Mouse (Mus musculus): ENCODE results near the gene Camk1d.
"Not testable (repeated sequence)": the region's sequence is repeated elsewhere in the genome, so short reads cannot be mapped to it uniquely, and the experiment has no call there.

Gene Camk1d

DNA sequence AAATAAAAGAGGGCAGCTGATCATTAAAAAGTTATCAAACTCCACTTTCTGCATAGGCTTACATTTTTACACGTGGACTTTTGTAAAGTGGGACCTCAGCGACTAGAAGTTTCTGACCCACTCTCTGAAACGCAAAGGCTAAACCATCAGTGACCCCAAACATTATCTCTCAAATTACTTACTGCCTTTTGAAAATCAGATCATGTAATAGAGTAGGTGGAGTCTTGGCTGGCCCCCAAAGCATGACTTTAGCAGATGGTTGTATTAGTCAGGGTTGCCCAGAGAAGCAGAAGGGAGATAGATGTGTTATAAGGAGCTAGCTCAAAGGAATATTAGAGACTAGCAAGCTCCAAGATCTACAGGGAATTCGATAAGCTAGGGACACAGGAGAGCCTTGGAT, 103.8 kb downstream of the Camk1d start:
- peak; percentile 29 for DNase-seq

DNA sequence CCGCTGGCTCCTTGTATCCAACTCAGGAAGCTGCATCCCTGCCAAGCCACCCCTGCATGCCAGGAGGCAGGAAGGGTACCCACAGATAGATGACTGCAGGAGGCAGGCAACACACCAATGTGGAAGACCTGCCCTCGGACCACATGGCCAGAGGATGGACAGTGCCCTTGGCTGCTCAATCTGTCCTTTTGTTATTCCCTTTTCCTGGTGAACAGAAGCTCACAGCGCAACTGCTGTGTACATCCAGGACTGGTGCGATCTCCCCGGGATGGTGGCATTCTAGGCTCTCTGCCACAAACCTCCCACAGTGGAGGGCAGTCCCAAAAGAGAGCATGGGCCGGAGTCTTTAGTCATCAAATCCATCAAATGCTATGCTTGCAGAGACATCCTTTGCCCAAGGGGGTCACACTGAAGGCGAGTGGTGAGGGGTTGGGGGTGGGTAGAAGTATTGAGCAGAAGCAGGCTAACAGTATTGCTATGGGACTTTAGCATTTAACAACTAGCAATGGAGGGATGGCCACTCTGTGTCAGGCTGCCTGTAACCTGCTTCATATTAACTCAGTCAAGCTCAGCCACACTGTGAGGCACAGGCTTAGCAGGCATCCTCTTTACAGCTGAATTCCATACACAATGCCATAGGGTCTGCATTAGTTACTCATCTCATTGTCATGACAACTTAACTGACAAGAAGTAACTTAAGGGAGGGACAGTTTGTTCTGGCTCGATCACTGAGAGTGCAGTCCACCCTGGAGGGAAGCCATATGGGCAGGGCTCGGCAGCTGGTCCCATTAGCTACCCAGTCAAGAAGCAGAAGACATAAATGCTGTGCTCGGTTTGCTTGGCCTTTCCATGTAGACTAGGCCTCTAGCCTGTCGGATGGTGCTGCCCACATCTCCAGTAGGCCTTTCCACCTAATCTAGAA, 106.1 kb downstream of the Camk1d start:
- peak; percentile 32 for DNase-seq

DNA sequence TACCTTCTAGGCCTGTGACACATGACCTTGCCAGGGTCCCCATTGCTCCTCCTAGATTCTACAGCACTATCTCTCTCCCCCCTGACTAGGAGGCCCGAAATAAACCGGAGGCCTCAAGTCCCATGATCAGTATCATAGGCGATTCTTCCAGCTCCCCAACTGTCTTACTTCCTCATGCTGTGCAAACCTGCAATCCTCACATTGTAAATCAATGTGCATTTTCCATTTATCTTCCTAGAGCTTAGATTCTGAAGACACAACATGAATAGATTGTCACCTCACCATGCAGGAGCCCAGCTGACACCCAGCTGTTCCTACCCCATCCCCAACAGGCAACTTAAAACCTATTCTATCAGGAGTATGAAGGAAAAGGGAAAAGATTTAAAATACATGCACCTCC, 108.5 kb downstream of the Camk1d start:
- DNase-seq, result no peak

DNA sequence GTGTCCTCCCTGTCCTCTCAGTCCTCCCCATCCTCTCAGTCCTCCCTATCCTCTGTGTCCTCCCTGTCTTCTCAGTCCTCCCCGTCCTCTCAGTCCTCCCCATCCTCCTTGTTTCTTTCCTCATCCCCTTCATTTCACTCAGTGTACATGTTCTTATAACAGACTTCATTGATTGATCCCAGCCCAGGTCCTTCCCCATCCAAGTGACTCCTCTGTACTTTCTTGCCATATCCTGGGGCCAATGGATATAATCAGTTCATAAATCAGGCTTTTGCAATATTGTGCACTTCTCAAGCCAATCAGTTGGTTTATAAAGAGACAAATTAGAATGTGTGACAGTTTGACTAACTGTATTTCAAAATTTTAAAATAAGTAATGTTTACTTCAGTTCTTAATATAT, 112.3 kb downstream of the Camk1d start:
- DNase-seq, result no peak

DNA sequence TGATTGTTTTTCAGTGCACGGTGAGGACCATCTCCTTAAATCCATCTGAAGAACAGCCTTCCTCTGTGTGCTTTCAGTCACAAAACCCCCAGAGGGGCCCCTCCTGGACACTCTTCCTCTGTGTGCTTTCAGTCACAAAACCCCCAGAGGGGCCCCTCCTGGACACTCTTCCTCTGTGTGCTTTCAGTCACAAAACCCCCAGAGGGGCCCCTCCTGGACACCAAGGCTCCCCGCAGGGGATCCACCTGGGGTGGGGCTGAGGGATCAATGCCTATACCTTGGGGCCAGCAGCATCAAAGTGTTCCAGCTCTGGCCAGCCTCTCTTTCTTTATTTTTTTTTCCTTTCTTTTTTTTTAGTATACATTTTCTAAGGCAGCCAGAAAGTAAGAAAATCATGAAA, 113.1 kb downstream of the Camk1d start:
- not testable (repeated sequence) for DNase-seq

DNA sequence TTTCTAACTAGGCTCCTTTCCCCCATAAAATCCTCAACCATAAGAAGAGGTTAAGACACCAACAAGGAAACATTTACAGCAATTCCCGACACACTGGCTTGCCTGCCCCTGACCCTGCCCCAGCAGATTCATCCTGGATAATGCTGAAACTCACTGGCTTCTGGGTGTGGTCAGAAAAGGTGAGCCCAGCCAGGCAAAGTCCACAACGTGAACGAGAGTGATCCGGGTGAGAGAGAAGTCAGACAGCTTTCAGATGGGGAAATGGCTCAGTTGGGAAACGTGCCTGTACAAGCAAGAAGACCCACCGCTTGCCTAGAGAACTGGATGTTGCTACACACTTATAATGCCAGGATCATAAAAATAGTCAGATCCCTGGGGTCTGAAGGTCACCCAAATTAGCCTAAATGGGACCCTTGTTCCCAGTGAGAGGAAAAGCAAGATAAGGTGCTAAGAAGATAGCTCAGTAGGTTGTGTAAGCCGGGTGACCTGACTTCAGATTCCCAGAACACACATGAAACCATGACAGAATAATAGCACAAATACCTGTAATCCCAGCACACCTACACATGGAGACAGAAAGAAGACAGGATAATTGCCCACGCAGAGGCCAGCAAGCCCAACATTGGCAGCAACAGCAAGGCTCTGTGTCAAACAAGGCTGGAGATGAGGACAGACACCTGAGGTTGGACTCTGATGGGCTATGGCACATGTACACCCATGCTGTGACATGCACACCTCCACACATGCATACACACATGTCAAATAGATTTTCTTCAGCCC, 113.9 kb downstream of the Camk1d start:
- DNase-seq, result no peak

DNA sequence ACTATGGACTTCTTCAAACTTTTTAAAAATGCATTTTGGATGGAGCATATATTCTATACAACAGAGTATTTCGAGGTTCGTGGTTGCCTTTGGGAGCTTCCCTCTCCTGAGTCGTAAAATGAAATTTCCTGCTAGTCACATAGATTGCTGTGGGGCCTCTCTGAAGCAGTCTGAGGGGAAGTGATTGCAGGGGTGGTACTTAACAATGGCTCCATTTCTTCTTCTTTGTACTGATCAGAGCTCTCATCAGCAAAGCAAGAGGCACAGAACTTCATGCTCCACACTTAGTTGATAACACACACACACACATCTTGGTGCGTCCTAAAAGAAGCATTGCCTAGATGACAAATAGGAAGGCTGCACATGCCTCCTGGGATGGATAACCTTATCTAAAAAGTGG, 114.6 kb downstream of the Camk1d start:
- no peak for DNase-seq

DNA sequence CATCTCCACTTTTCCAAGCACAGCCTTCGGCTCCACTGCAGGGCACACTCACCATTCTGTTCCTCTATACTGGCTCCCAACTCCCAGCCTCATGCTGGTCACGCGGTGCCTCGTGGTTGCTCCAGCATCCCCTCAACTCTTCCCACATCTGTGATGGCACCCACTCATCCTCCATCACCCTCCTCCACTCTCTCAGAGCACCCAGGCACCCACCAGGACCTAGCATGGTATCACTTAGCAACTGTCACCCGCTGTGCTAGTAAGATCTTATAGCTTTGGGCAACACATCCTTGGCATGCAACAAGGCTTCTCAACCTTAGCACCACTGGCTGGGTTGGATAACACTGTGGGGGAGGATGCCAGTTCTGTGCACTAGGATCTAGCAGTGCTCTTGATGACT, 115.8 kb downstream of the Camk1d start:
- DNase-seq, result no peak

DNA sequence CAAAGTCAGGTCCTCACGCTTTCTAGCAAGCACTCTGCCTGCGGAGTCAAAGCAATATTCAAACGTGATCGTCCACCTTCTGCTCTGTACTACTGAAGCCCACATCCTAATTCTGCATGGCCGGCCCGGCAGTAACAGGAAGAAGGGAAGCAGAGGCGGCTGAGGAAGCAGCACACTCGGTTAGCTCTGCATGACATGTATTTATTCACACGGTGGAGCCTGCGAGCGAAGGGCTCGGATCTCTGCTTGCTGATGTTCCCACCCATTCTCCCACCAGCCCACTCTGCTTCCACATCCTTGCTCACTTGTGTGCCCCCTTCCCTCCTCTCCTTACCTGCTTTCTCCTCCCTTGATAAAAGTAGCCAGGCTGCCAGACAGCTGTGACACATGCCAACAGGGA, 117.4 kb downstream of the Camk1d start:
- DNase-seq, result no peak

DNA sequence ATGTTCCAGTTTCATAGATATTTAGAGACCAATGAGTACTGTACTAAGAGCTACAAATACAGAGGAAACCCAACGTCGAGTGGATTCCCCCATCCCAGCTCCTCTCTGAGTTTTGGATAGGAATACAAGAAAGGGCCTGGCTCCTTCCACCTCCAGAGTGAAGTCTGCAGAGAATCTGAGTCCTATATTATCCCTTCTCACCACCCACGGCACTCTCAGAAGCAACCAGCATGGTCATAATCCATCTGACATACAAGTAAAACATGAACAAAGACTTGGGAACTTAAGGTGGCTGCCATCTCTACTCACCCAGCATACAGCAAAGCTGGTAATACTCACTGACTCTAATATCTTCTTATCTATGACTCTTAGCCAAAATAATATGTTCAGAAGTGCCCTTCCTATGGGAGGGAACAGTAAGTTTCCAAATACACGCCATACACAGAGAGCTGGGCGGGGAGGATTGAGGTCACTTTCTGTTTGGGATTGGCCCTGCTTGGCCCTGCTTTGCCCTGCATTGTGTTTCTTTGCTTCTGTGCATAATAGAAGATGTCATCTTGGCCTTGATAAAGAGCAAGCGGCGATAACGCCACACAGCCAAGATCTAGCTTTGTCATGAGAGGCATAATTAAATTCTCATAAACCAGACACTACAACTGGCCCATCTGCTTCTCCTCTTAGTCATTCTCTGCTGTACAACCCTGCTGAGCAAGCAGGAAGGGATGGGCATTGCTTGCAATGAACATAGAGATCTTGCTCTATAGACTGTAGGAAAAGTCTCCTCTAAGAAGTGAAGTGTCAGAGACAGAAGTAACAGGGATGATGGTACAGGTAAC, 118.7 kb downstream of the Camk1d start:
- DNase-seq, result no peak

DNA sequence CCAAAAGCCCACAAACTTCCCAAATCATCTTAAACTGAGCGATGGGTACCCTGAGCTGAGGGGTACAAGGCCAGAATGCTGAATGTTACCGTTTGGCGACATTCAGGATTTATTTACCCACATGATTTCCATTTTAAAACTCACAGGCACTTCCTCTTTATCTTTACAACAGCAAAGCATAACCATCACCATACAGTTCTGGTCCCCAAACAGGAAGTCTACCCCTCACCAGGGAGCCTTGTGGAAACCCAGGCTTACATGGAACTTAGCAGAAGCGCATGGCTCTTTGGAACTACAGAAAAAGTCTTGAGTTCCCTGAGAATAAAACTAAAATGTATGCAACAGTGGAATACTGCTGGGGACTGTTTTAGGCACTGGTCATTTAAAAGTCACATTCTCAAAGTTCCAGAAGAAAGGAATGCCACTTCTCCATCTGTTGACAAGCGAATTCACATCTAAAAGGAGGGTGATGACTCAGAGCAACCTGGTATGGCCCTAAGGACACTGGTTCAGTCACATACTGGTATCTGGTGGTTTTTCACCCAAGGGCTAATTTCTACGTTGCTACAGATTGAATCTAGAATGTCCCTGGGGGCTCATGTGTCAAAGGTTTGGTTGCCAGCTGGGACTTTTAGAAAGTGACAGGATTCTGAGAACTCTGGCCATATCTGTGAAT, 121.7 kb downstream of the Camk1d start:
- DNase-seq, result no peak

DNA sequence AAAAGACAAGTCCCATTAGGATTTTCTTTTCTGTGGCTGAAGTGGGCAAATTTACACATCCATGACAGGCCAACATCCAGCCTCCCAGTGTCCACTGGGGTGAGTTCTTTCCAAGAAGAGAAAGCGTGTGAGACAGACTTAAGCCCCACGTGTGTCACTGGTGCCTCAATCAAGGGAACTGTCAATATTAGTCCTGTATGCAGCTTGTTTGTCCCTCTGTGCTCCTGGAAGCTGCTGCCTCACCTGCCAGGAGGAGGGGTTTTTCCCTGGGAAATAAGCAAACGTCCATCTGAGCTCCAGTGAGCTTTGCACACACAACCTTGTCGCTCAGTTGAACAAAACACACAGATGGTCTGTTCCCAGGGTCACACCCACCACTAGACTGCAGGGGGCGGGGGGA, 124.2 kb downstream of the Camk1d start:
- DNase-seq, result no peak

DNA sequence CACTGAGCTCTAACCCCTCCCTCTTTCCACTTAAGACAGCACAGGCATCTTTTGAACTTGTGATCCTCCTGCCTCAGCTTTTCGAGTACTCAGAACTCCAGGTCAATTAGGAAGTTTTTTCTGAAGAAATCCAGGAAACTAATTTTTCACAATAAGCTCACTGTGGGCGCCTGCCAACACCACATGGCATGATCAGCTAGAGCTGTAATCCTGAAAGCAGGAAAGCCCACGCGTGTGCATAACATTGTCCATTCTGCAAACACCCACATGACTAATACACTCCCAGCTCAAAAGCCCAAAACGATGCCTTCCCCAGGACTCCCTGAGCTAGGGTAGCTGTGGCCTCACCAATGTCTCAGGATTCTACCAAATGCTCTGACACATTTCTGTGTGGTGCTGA, 125.2 kb downstream of the Camk1d start:
- DNase-seq, result no peak

DNA sequence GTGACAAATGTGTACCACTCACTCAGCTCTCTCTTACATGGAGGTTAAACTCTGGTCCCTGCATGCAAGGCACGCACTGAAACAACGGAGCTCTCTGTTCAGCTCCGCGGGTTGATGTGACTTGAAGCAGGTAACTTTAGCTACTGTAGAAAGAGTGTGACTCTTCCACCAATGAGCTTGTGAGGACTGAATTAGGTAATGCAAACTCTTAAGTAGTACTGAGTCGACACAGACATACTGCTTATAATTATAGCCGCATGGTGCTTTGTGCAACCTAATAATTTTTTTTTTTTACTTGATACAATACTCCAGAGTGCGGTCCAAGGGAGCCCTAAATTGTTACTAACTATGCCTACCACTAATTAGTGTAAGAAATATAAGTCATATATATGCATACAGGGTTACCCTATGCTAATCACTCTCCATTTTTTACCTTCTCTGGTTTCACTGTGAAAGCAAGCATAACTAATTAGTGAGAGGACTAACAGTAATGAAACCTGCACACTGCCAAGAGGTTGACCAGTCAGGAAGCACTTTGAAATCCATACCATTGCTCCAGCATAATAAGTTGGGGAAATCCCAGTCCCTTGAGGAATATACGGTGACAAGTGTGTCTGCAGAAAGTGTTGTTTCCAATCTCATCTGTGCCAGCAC, 125.9 kb downstream of the Camk1d start:
- no peak for DNase-seq

DNA sequence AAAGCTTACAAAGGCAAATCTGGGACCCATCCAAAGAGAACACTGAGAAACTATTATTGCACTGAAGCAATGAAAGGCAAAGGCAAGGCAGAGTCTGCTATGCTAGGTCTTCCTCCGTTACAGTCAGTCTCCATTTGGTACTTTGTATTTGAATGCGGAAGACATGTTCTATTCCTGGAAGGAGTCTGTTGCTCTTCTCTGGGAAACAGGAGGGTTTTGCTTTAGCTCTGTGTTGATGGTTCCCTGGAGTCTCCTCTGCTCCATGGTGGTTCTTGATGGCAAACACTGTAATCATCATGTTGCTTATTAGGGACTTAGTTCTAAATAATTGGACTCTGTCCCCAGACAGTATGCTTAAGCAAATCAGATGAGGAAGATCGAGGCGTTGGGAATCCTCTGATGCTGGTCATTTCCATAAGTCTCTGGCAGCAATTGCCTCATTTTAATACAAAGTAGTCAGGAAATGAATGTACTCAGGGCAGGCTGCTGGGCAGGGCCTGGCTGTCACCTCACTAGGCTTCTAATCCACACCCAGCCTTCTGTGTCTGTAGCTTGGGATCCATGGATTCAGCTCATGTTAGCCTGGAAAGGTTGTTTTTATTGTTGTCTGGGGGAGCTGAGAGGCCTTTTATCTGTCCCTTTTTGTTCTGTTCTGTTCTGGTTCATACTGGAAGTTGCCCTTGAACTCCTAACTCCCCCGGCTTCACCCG, 129.8 kb downstream of the Camk1d start:
- DNase-seq, result no peak

DNA sequence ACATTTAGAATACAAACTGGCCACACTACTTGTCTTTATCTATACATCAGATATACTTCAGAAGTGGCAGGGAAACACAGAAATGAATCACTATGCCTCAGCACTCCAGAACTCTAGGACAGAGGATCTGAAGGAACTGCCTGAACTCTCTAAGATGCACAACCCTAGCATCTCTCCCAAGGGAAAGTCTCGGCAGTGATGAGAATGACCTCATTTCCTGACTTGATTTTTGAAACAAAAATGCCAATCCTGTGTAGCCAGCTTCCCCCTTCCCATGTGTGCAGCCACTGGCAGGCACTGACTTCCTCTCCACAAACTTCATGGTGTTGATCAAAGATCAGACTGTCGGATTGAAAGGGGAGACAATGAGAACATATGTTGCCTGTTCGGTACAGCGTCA, 134.9 kb downstream of the Camk1d start:
- no peak for DNase-seq

DNA sequence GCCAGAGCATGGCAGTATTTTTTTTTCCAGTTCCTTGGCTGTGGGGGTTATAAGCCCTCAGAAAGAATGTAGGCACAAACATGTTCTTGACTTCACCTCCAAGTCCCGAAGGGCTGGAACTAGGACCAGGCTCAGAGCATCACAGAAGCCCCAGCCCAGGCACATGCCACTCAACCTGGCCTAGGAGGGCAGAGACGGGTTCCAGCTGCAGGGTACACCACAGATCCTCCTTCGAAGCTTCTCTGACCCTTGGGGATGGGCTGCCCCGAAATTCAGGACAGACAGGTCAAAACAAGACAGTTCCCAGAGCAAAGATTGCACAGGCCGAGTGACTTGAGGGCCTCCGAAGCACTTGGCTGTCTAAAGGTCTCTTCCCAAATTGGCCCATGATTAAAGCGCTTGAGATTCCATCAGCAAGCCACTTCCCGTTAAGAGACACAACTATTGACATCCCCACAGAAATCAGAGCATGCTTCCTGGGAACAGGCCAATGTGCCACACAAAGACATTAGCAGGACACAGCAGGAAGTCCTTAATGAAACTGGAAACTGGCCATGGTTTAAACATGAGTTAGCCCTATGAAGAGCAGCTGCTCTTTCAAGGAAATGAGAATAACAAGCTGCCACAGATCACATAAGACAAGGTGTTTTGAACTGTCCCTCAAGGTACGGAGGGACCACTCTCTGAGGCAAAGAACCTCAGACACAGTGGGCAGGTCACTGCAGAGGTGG, 136.8 kb downstream of the Camk1d start:
- peak; percentile 36 for DNase-seq

DNA sequence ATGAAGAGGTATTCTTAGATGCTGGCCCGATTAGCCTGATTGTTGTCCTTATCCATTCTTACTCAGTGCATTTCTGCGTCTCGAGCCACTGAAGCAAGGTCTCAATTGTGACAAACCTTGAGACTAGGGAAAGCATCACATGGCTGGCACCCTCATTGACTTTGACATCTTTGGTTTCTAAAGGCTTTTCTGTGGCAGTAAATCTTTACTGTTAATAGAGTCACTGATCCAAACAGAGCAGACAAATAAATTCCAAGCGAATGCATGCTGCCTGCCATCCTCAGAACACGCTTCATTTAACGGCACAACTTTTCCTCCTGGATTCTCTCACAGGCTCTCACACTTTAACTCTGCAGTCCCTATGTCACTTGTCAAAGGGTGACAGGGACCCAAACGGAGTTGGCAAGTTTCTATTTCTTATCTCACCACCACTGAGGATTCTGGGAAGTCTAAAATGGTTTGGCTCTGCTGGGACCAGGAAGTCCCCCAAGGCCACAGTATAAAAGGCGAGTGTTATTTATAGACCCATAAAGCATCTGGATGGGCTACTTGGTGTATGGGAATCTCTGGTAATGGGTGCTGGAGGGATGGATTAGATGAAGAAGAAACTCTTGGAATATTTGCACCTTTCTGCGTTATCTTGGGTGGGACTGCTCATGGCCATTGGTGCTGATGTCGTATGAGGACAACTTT, 141.9 kb downstream of the Camk1d start:
- no peak for DNase-seq

DNA sequence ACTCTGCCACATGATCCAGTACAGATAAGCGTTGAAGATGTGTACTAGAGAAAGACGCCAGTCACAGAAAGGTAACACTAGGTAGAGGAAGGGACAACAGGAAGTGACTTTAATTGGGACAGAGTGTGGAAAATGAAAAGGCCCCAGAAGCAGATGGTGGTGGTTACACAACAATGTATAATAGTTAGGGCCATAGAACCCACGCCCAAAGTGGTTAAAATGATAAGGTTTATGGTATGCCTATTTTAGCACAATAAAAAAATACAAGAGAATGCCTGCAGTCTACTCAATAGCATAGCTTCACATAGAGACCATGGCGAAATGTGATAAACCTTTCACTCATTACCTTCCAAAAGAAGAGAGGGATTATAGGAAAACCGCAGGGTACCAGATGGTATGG, 147.7 kb downstream of the Camk1d start:
- no peak for DNase-seq

DNA sequence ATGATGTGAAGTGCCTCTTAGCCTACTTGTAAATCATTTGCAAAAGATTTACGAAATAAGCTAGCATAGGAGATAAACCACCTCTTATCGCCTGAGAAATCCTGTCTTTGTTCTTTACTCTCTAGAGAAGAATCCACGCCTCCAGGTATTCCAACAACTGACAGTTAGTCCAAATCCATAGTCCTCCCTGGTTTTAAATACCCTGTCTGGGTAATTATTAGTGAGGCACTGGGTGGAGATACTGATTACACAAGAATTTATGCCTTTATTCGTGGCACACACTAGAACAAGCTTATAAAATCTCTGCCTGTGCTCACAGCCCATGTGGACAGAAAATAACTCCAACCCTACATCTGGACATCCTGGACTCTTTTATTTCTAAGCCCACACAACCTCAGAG, 150.6 kb downstream of the Camk1d start:
- DNase-seq, result no peak
